Mouse (Mus musculus) C2C12 (cell line): ENCODE measurements around the gene Jazf1.

ENCODE experiments used
- CEBPB ChIP-seq: IDR thresholded peaks from one replicate; pipeline ENCODE4 v1.6.1; 2011; ENCODE audit warnings: low read depth, mild to moderate bottlenecking, control low read depth, moderate library complexity
- CTCF ChIP-seq: IDR thresholded peaks from one replicate; pipeline ENCODE4 v1.5.1; 2011; ENCODE audit not compliant: control insufficient read depth, insufficient read depth, insufficient read length
- FOSL1 ChIP-seq: IDR thresholded peaks from one replicate; pipeline ENCODE4 v1.8.0; 2011; ENCODE audit warnings: mild to moderate bottlenecking, low read length; ENCODE audit not compliant: poor library complexity, insufficient read depth, severe bottlenecking
- MAX ChIP-seq: IDR thresholded peaks from one replicate; pipeline ENCODE4 v1.6.1; 2011; ENCODE audit warnings: mild to moderate bottlenecking, control low read depth
- MYOD1 ChIP-seq: IDR thresholded peaks from one replicate; pipeline ENCODE4 v1.6.1; 2011; ENCODE audit warnings: low read depth; ENCODE audit not compliant: control insufficient read depth, insufficient read length
- MYOG ChIP-seq: IDR thresholded peaks from one replicate; pipeline ENCODE4 v1.6.1; 2011; ENCODE audit not compliant: control insufficient read depth, insufficient read length; ENCODE audit errors: extremely low read depth
- USF1 ChIP-seq: IDR thresholded peaks from one replicate; pipeline ENCODE4 v1.6.1; 2011; ENCODE audit warnings: low read depth, mild to moderate bottlenecking, control low read depth, moderate library complexity

- no peak for TF ChIP-seq CTCF
- TF ChIP-seq USF1 = no peak
- TF ChIP-seq MAX = no peak
- TF ChIP-seq MYOD1 = no peak
- no peak for TF ChIP-seq CEBPB
- no peak for TF ChIP-seq FOSL1
- TF ChIP-seq MYOG = no peak
Observed at GRCm38 (mm10) chr6:52987905-52988640, 80.4 kb downstream of the Jazf1 start.
